Mouse (Mus musculus) kidney, embryonic 14.5 days (tissue): ENCODE data around the gene Rgs19. TPM values are rescaled to one million over a fixed set of nuclear protein-coding genes. Genes with fewer than 3 reads are reported as not detected.

ENCODE experiments used
- ATAC-seq: fragments of 200-750 bp; cut with Nextera tagmentation; 2 replicates; pipeline ENCODE4 v1.8.0; 2017; ENCODE audit warnings: moderate number of reproducible peaks, mild to moderate bottlenecking, moderate TSS enrichment, moderate library complexity; ENCODE audit not compliant: low FRiP score, low TSS enrichment
- H3K27ac ChIP-seq: fragments of 300-500 bp; sonication (generic); 2 replicates; pipeline ENCODE4 v1.5.1; 2014; ENCODE audit warnings: low read depth, mild to moderate bottlenecking, low read length, moderate library complexity, mixed read lengths
- H3K27me3 ChIP-seq: fragments of 300-500 bp; sonication (generic); 2 replicates; pipeline ENCODE4 v1.6.1; 2014; ENCODE audit warnings: mild to moderate bottlenecking, low read length; ENCODE audit not compliant: control insufficient read depth, insufficient read depth
- H3K36me3 ChIP-seq: fragments of 300-500 bp; sonication (generic); 2 replicates; pipeline ENCODE4 v1.6.1; 2014; ENCODE audit warnings: low read length, mixed read lengths; ENCODE audit not compliant: control insufficient read depth, insufficient read depth
- H3K4me1 ChIP-seq: fragments of 300-500 bp; sonication (generic); 2 replicates; pipeline ENCODE4 v1.6.1; 2014; ENCODE audit warnings: low read length, mixed read lengths; ENCODE audit not compliant: control insufficient read depth, insufficient read depth
- H3K4me2 ChIP-seq: fragments of 300-500 bp; sonication (generic); replicated peaks from 2 replicates; pipeline ENCODE4 v1.6.1; 2014; ENCODE audit warnings: low read depth, mild to moderate bottlenecking, low read length
- H3K4me3 ChIP-seq: fragments of 300-500 bp; sonication (generic); 2 replicates; pipeline ENCODE4 v1.5.1; 2014; ENCODE audit warnings: mild to moderate bottlenecking, low read length
- H3K9ac ChIP-seq: fragments of 300-500 bp; sonication (generic); 2 replicates; pipeline ENCODE4 v1.6.1; 2014; ENCODE audit warnings: low read depth, mild to moderate bottlenecking, low read length, moderate library complexity
- H3K9me3 ChIP-seq: fragments of 300-500 bp; sonication (generic); 2 replicates; pipeline ENCODE4 v1.6.1; 2016; ENCODE audit warnings: low read length; ENCODE audit not compliant: control insufficient read depth
- WGBS: fragments of 180-500 bp; shearing (Covaris S2); extraction: QIAGEN DNeasy Blood & Tissue Kit; methylation state at CpG from one replicate; pipeline ENCODE4 v1.1.7; 2014; 5-methylcytosine and 5-hydroxymethylcytosine counted together
- polyA plus RNA-seq: library from polyadenylated mRNA; unstranded; fragments of >200 nt; fragmentation: Nextera tagmentation; extraction: Ambion mirVana; gene quantifications from 2 replicates; pipeline ENCODE4 v1.2.1, GENCODE M21; 2014

The Rgs19 gene
- polyA plus RNA-seq, 1 experiment from 2014 or later, result 70.8 TPM

GRCm38 (mm10) chr2:181670913-181671311 is 22.9 kb downstream of the Rgs19 start:
- H3K4me1 ChIP-seq, result peaks cover 17% of the 10 kb centered on the region
- peaks cover 47% of the 10 kb centered on the region for H3K27me3 ChIP-seq
- peak overlapping the region; percentile 52 for H3K4me3 ChIP-seq
- under 1% methylated on average over 41 of the region's 41 CpGs for WGBS
- ATAC-seq, result no peak
- peak overlapping the region; percentile 66 for H3K4me2 ChIP-seq
- H3K27ac ChIP-seq, result peak overlapping the region; percentile 65
- peak overlapping the region; percentile 44; the same call in 1 of the 2 replicates for H3K9ac ChIP-seq
- H3K36me3 ChIP-seq, result no peaks in the 10 kb centered on the region
- no peaks in the 10 kb centered on the region for H3K9me3 ChIP-seq

GRCm38 (mm10) chr2:181670285-181670912 is 23.4 kb downstream of the Rgs19 start:
- Histone ChIP-seq H3K27me3 (peaks cover 47% of the 10 kb centered on the region), H3K4me3 (peak overlapping the region; percentile 52), H3K27ac (no peak overlapping the region), H3K4me2 (peak overlapping the region; percentile 66), H3K9me3 (no peaks in the 10 kb centered on the region), H3K36me3 (no peaks in the 10 kb centered on the region), H3K4me1 (peaks cover 13% of the 10 kb centered on the region), H3K9ac (peak overlapping the region; percentile 44; the same call in 1 of the 2 replicates)
- 3% methylated on average over 45 of the region's 56 CpGs for WGBS
- ATAC-seq, result peak; percentile 26

- no peak for ATAC-seq
- no peak overlapping the region; the same call in 1 of the 2 replicates for H3K27ac ChIP-seq
- H3K36me3 ChIP-seq, result no peaks in the 10 kb centered on the region; the same call in 1 of the 2 replicates
- no peaks in the 10 kb centered on the region for H3K9me3 ChIP-seq
- no peak overlapping the region for H3K9ac ChIP-seq
- no peak overlapping the region for H3K4me2 ChIP-seq
- no peak overlapping the region for H3K4me3 ChIP-seq
- 0 out of 2 replicates have a peak, but pooled peaks cover 3% of the 10 kb centered on the region for H3K4me1 ChIP-seq
- no peaks in the 10 kb centered on the region for H3K27me3 ChIP-seq
- 13% methylated on average over 4 of the region's 4 CpGs for WGBS
These were observed 30.5 kb downstream of the Rgs19 start for GRCm38 (mm10) chr2:181663298-181663630.

- 76% methylated on average over 3 of the region's 3 CpGs for WGBS
- no peak for ATAC-seq
These were observed 31.0 kb downstream of the Rgs19 start for GRCm38 (mm10) chr2:181662620-181663297.

GRCm38 (mm10) chr2:181659609-181660055 is 34.1 kb downstream of the Rgs19 start:
- Histone ChIP-seq H3K36me3 (peaks cover 16% of the 10 kb centered on the region), H3K4me3 (no peak overlapping the region), H3K4me1 (0 out of 2 replicates have a peak, but pooled peaks cover 3% of the 10 kb centered on the region), H3K4me2 (no peak overlapping the region), H3K9me3 (no peaks in the 10 kb centered on the region), H3K27me3 (no peaks in the 10 kb centered on the region), H3K27ac (no peak overlapping the region), H3K9ac (no peak overlapping the region)
- WGBS, result 8% methylated on average over 9 of the region's 9 CpGs
- ATAC-seq, result peak; percentile 84

More at GRCm38 (mm10) chr2:181662620-181663297, 31.0 kb downstream of the Rgs19 start:
- H3K4me1 ChIP-seq, result 0 out of 2 replicates have a peak, but pooled peaks cover 3% of the 10 kb centered on the region
- no peak overlapping the region for H3K9ac ChIP-seq
- peak overlapping the region; percentile 3; the same call in 1 of the 2 replicates for H3K27ac ChIP-seq
- no peak overlapping the region for H3K4me3 ChIP-seq
- no peaks in the 10 kb centered on the region; the same call in 1 of the 2 replicates for H3K36me3 ChIP-seq
- H3K27me3 ChIP-seq, result no peaks in the 10 kb centered on the region
- no peak overlapping the region for H3K4me2 ChIP-seq
- H3K9me3 ChIP-seq, result no peaks in the 10 kb centered on the region

- 49% methylated on average over 17 of the region's 17 CpGs for WGBS
- Histone ChIP-seq H3K4me3 (no peak overlapping the region), H3K4me1 (0 out of 2 replicates have a peak, but pooled peaks cover 3% of the 10 kb centered on the region), H3K9me3 (no peaks in the 10 kb centered on the region), H3K36me3 (peaks cover 19% of the 10 kb centered on the region), H3K27ac (no peak overlapping the region), H3K9ac (no peak overlapping the region), H3K27me3 (no peaks in the 10 kb centered on the region), H3K4me2 (no peak overlapping the region)
- peak; percentile 48; the same call in 1 of the 2 replicates for ATAC-seq
These were observed 34.7 kb downstream of the Rgs19 start for GRCm38 (mm10) chr2:181658930-181659555.

GRCm38 (mm10) chr2:181658528-181658927 is 35.2 kb downstream of the Rgs19 start:
- Histone ChIP-seq H3K27me3 (no peaks in the 10 kb centered on the region), H3K4me2 (no peak overlapping the region), H3K36me3 (peaks cover 24% of the 10 kb centered on the region), H3K9ac (no peak overlapping the region), H3K4me3 (no peak overlapping the region), H3K4me1 (0 out of 2 replicates have a peak, but pooled peaks cover 3% of the 10 kb centered on the region), H3K27ac (no peak overlapping the region), H3K9me3 (no peaks in the 10 kb centered on the region)
- no peak for ATAC-seq
- 85% methylated on average over 7 of the region's 7 CpGs for WGBS

GRCm38 (mm10) chr2:181657441-181657840 is 36.3 kb downstream of the Rgs19 start:
- 51% methylated on average over 2 of the region's 2 CpGs for WGBS
- no peak overlapping the region for H3K9ac ChIP-seq
- H3K27me3 ChIP-seq, result no peaks in the 10 kb centered on the region
- no peak overlapping the region for H3K4me2 ChIP-seq
- H3K4me1 ChIP-seq, result 0 out of 2 replicates have a peak, but pooled peaks cover 3% of the 10 kb centered on the region
- no peaks in the 10 kb centered on the region for H3K9me3 ChIP-seq
- no peak for ATAC-seq
- peaks cover 35% of the 10 kb centered on the region for H3K36me3 ChIP-seq
- H3K27ac ChIP-seq, result no peak overlapping the region
- H3K4me3 ChIP-seq, result no peak overlapping the region
